Mouse (Mus musculus) liver, postnatal 0 days (tissue): ENCODE measurements around the gene Aff2. TPM values are rescaled to one million over a fixed set of nuclear protein-coding genes. Genes with fewer than 3 reads are reported as not detected.

Source experiments
- ATAC-seq: fragments of 200-750 bp; cut with Nextera tagmentation; 2 replicates; pipeline ENCODE4 v1.8.0; 2017; ENCODE audit warnings: mild to moderate bottlenecking, moderate library complexity
- DNase-seq: peaks from one replicate; pipeline ENCODE4 v3.0.0-alpha.2; 2016
- H3K27ac ChIP-seq: fragments of 300-500 bp; sonication (generic); 2 replicates; pipeline ENCODE4 v1.5.1; 2014; ENCODE audit warnings: antibody characterized with exemption, moderate library complexity, mild to moderate bottlenecking, low read depth
- H3K27me3 ChIP-seq: fragments of 300-500 bp; sonication (generic); 2 replicates; pipeline ENCODE4 v1.6.1; 2014; ENCODE audit warnings: low read length, control low read depth, mixed read lengths; ENCODE audit not compliant: insufficient read depth
- H3K36me3 ChIP-seq: fragments of 300-500 bp; sonication (generic); replicated peaks from 2 replicates; pipeline ENCODE4 v1.6.1; 2014; ENCODE audit warnings: mild to moderate bottlenecking, control low read depth, low read length, moderate library complexity, mixed read lengths; ENCODE audit not compliant: insufficient read depth
- H3K4me1 ChIP-seq: fragments of 300-500 bp; sonication (generic); 2 replicates; pipeline ENCODE4 v1.6.1; 2014; ENCODE audit warnings: antibody characterized with exemption, mild to moderate bottlenecking, control low read depth; ENCODE audit not compliant: insufficient read depth
- H3K4me2 ChIP-seq: fragments of 300-500 bp; sonication (generic); 2 replicates; pipeline ENCODE4 v1.6.1; 2014; ENCODE audit warnings: low read depth, mild to moderate bottlenecking, low read length, moderate library complexity, mixed read lengths
- H3K4me3 ChIP-seq: fragments of 300-500 bp; sonication (generic); 2 replicates; pipeline ENCODE4 v1.5.1; 2014; ENCODE audit warnings: low read depth, low read length
- H3K9ac ChIP-seq: fragments of 300-500 bp; sonication (generic); replicated peaks from 2 replicates; pipeline ENCODE4 v1.6.1; 2014; ENCODE audit warnings: mild to moderate bottlenecking, moderate library complexity
- H3K9me3 ChIP-seq: fragments of 300-500 bp; sonication (generic); 2 replicates; pipeline ENCODE4 v1.6.1; 2016; ENCODE audit warnings: mild to moderate bottlenecking, control low read depth, low read length, mixed read lengths
- CTCF ChIP-seq: sonication (generic); IDR thresholded peaks from 2 replicates; pipeline ENCODE4 v1.5.1; 2016; ENCODE audit warnings: antibody characterized with exemption, low read depth
- EP300 ChIP-seq: IDR thresholded peaks from 2 replicates; pipeline ENCODE4 v1.6.1; 2016; ENCODE audit warnings: antibody characterized with exemption, low read depth, mild to moderate bottlenecking
- WGBS: fragments of 180-500 bp; shearing (Covaris S2); extraction: QIAGEN DNeasy Blood & Tissue Kit; methylation state at CpG from one replicate; pipeline ENCODE4 v1.1.7; 2014; ENCODE audit not compliant: insufficient replicate concordance; 5-methylcytosine and 5-hydroxymethylcytosine counted together
- polyA plus RNA-seq: library from polyadenylated mRNA; unstranded; fragments of >200 nt; fragmentation: Nextera tagmentation; extraction: Ambion mirVana; gene quantifications from 2 replicates; pipeline ENCODE4 v1.2.1, GENCODE M21; 2015

Aff2 gene
- polyA plus RNA-seq, 1 experiment from 2014 or later, result 0.15 TPM

DNA sequence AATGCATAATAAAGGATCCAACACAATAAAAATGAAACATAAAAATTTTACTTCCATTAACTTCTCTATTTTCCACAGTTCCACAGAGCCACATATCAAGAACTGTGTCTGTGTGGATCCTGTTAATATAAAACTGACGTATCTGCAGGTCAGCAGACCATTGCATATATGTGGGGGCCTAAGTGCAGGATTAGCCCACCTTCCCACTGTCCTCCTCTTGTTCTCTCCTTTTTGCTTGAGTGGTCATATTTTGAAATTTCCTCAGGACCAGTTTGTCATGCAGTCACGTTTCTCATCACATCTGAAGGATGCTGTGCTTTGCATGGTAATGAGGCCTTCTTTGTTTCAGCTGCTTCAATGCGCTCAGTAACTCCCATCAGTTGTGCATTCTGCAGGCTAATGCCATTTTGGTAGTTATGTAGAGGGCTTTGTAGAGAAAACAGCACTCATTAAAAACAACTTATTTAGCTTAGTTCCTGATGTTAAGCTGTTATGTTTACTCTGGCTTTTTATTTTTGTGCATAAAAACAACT lies 306.1 kb downstream of the Aff2 start:
- H3K9me3 ChIP-seq, result no peaks in the 10 kb centered on the region
- ATAC-seq (no peak), DNase-seq (no peak)
- no peak overlapping the region for H3K27ac ChIP-seq
- no peak overlapping the region for H3K4me2 ChIP-seq
- no peaks in the 10 kb centered on the region for H3K27me3 ChIP-seq
- no peaks in the 10 kb centered on the region for H3K4me1 ChIP-seq
- TF ChIP-seq EP300 (no peak), CTCF (no peak)
- no peaks in the 10 kb centered on the region for H3K36me3 ChIP-seq
- H3K4me3 ChIP-seq, result no peak overlapping the region
- 51% methylated on average over 3 of the region's 3 CpGs for WGBS
- H3K9ac ChIP-seq, result no peak overlapping the region

DNA sequence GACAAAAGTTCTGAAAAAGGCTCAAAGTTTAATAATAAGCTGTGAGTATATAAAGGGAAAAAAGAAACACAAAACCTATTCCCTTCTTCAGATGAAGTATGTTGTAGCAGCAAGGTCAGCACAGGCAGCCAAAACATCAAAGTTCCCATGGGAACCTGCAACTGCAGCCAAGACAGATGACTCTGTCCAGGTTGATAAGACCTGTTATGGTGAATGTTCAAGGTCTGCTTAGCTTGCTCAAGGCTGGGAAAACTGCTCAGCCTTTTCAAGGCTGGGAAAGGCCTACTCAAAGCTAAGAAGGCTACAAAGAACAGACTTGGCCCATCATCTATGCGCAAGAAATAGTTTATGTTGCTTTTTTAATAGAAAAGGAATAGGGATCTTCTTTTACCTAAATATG lies 315.6 kb downstream of the Aff2 start:
- TF ChIP-seq EP300 (no peak), CTCF (no peak)
- Histone ChIP-seq H3K4me1 (no peaks in the 10 kb centered on the region), H3K27me3 (no peaks in the 10 kb centered on the region), H3K36me3 (no peaks in the 10 kb centered on the region), H3K9me3 (no peaks in the 10 kb centered on the region), H3K9ac (no peak overlapping the region), H3K4me3 (no peak overlapping the region), H3K27ac (no peak overlapping the region), H3K4me2 (no peak overlapping the region)
- 82% methylated on average over 1 of the region's 1 CpGs for WGBS
- DNase-seq (no peak), ATAC-seq (no peak)

DNA sequence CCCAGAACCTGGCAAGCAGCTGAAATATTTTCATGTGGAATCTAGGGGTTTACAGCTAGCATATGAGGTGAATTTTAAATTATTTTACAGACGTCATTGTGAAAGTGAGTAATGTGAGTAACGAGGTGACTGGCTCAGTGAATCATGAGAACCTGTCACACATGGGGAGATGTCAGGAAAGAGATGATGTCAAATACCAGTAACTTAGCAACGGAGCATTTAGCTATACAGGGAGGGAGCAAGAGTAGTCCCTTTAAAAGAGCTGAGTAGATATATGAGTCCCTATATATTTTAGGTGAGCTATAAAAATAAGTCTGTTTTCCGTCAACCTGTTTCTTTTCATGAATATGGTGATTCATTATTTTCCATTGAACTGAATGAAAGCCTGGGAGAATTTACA lies 338.7 kb downstream of the Aff2 start:
- no peak for DNase-seq
- ATAC-seq, result no peak
- no peak overlapping the region for H3K4me2 ChIP-seq
- no peaks in the 10 kb centered on the region for H3K27me3 ChIP-seq
- TF ChIP-seq EP300 (no peak), CTCF (no peak)
- WGBS, result 71% methylated on average over 4 of the region's 4 CpGs
- no peaks in the 10 kb centered on the region for H3K36me3 ChIP-seq
- H3K9ac ChIP-seq, result no peak overlapping the region
- H3K4me3 ChIP-seq, result no peak overlapping the region
- no peaks in the 10 kb centered on the region for H3K9me3 ChIP-seq
- H3K4me1 ChIP-seq, result no peaks in the 10 kb centered on the region
- H3K27ac ChIP-seq, result no peak overlapping the region

DNA sequence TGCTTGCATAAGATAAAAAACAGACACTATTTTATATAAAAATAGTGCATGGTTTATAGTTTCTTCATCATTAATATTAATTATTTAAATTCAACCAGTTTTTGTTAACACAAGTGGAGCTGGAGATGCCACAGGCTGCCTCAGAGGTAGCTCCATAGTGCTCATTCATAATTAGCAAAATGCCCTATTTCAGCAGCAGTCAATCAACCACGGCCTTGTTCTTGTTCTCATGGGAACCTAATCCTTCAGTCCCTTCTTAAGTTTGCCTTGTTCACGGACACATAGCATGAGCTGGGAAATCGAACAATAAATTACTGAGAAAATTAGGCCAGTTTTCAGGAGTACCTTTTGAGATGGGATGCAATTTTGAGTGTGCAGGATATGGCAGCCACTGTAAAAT lies 378.9 kb downstream of the Aff2 start:
- Histone ChIP-seq H3K27ac (no peak overlapping the region), H3K9me3 (no peaks in the 10 kb centered on the region), H3K27me3 (no peaks in the 10 kb centered on the region), H3K9ac (no peak overlapping the region), H3K4me1 (no peaks in the 10 kb centered on the region), H3K4me2 (no peak overlapping the region), H3K36me3 (no peaks in the 10 kb centered on the region), H3K4me3 (no peak overlapping the region)
- ATAC-seq, result no peak
- 73% methylated on average over 3 of the region's 3 CpGs for WGBS
- DNase-seq, result no peak
- TF ChIP-seq CTCF (no peak), EP300 (no peak)

- TF ChIP-seq CTCF, result no peak
- no peak for TF ChIP-seq EP300
- WGBS, result 55% methylated on average over 3 of the region's 3 CpGs
- no peak overlapping the region for H3K27ac ChIP-seq
- no peak for DNase-seq
- no peak overlapping the region for H3K4me2 ChIP-seq
- no peaks in the 10 kb centered on the region for H3K36me3 ChIP-seq
- H3K9me3 ChIP-seq, result no peaks in the 10 kb centered on the region
- no peak overlapping the region for H3K4me3 ChIP-seq
- ATAC-seq, result no peak
- no peaks in the 10 kb centered on the region for H3K27me3 ChIP-seq
- no peak overlapping the region for H3K9ac ChIP-seq
- no peaks in the 10 kb centered on the region for H3K4me1 ChIP-seq
Measured at GRCm38 (mm10) chrX:69744962-69745597, 385.0 kb downstream of the Aff2 start.

DNA sequence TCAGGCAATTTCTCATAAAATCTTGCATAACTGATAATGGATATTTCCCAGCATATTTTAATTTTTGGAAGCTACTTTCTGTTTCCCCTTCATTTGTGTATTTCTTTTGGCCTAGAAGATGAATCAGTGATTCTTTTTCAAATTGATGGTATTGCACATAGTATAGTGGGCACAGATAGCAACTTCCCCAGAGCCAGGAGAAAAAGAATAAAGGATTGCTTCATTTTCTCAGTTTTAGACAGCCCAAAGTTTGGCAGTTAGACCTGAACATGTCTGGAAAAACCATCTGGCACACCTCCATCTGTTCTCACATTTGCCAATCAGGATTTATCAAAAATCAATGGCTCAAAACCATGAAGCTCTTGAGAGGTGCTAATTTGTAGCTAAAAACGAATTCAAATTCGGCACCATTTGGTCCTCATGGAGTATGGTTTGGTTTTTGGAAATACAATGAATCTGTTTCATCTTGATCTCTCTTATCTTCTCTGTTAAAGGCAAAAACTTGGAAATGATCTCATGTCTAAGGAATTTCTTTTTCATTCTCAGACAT lies 441.9 kb downstream of the Aff2 start:
- H3K9me3 ChIP-seq, result no peaks in the 10 kb centered on the region
- H3K9ac ChIP-seq, result no peak overlapping the region
- no peak for TF ChIP-seq CTCF
- no peak for TF ChIP-seq EP300
- H3K4me2 ChIP-seq, result no peak overlapping the region
- 60% methylated on average over 2 of the region's 2 CpGs for WGBS
- no peak overlapping the region for H3K4me3 ChIP-seq
- no peaks in the 10 kb centered on the region for H3K4me1 ChIP-seq
- no peak overlapping the region for H3K27ac ChIP-seq
- ATAC-seq (no peak), DNase-seq (no peak)
- H3K36me3 ChIP-seq, result no peaks in the 10 kb centered on the region
- H3K27me3 ChIP-seq, result no peaks in the 10 kb centered on the region
